Mouse (Mus musculus) right cerebral cortex, adult 18-20 months (tissue): ENCODE data around the gene Abca7.
"Not testable (repeated sequence)": the region's sequence is repeated elsewhere in the genome, so short reads cannot be mapped to it uniquely, and the experiment has no call there.

Source experiments
- DNase-seq: peaks from one replicate; pipeline ENCODE4 v3.0.0; 2022; ENCODE audit warnings: mixed read lengths

Gene Abca7

DNA sequence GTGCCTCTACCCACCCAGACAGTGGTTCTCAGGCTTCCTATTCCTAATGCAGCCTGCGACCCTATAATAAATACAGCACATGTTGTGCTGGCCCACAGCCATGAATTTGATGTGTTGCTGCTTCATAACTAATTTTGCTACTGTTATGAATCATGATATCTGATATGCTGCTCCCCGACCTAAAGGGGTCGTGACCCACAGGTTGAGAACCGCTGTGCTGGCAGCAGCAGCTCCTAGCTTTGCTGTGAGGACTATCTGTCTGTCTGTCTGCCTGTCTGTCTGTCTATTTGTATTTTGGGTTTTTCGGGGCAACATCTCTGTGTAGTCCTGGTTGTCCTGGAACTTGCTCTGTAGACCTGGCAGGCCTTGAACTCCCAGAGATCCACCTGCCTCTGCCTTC is 27.5 kb downstream of the Abca7 start:
- DNase-seq: no peak

DNA sequence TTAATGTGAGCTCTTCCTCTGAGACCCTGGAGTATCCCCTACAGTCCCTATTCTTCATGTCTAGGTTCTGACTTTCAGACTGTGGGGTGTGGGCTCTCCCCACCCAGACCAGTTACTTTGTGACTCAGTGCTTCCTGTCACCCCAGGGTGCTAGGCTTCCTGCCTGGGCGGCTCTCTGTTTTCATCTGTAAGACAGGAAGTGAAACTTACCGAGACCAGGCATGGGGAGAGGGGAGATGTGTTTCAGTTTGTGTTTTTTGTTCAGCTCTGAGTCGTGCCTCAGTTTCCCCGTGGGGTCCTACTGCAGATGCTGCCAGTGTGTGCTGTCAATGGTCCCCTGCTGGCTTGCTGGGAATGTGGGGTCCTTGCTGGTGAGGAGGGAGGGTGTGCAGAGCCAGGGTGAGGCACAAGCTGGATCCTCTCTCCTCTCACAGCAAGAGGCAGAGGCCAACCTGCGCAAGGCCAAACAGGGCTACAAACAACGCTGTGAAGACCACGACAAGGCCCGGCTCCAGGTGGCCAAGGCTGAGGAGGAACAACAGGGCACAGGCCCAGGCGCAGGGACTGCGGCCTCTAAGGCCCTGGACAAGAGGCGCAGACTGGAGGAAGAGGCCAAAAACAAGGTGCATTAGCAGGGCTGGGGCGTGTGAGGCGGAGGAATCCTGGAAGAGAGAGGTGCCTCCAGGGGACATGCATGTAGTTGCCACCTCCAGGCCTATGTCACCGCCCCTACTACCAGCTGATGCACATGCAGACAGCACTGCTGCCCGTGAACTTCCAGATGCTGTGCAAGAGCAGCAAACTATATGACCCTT is 28.1 kb downstream of the Abca7 start:
- DNase-seq: no peak

GRCm38 (mm10) chr10:80025044-80025347 is 28.7 kb downstream of the Abca7 start:
- DNase-seq: no peak

DNA sequence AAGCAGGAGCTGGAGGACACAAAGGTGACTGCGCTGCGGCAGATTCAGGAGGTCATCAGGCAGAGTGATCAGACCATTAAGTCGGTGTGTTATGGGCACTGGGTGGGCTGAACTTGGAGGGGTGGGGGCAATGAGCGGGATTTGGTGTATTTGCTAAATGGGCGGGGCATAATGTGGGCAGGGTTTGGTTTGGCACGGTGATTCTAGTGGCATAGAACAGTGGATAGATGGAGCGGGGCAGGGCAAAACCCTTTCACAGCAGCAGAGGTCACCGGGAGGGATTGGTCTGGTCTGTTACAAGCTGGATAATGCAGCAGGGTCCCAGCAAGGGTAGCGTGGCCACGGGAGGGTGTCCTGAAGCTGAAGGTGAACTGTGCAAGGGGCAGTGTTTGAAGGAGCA is 29.2 kb downstream of the Abca7 start:
- DNase-seq: no peak

- DNase-seq: no peak
These were observed 29.6 kb downstream of the Abca7 start for GRCm38 (mm10) chr10:80025889-80026288.

DNA sequence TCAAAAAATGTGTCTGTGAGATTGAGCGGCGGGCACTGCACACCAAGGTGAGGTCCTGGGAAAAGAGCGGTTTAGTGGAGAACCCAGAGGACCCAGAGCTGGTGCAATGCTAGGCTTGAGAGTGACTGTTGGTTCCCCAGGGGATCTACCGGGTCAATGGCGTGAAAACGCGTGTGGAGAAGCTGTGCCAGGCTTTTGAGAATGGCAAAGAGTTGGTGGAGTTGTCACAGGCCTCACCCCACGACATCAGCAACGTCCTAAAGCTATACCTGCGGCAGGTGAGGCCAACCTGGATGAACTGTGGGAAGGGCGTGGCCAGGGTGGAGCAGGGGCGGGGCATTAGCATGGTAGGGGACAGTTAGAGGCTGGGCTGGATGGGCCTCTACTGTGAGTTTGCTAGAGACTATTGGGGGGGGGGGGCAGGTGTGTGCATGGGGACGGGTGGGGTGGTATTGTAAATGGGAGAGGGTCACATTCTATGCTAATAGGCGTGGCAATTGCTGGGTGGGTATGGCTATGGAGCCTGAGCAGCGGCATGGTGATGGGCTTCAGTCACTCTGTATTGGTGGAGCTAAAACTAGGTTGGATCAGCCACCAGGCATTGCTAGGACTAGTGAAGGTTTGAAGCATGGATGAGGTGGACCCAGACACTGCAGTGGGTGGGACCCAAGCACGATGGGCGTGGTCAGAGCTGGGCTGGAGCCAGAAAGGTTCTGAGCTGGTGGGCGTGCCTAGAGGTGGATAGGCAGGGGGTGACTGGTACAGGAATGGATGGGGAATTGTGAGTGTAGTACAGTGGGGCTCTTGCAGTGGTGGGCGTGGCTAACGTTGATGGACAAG is 31.6 kb downstream of the Abca7 start:
- no peak for DNase-seq

DNA sequence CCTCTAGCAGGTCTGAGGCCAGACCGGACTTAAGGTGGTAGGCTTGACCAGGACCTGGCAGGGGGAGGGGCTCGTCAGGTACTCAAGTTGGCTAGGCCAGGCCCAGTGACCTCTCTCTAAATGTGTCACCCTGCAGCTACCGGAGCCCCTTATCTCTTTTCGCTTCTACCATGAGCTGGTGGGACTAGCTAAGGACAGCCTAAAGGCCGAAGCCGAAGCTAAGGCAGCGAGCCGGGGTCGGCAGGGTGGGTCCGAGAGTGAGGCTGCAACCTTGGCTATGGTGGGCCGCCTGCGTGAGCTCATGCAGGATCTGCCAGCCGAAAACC is 32.2 kb downstream of the Abca7 start:
- DNase-seq: no peak

- no peak for DNase-seq
These were observed 33.9 kb downstream of the Abca7 start for GRCm38 (mm10) chr10:80030191-80030590.

DNA sequence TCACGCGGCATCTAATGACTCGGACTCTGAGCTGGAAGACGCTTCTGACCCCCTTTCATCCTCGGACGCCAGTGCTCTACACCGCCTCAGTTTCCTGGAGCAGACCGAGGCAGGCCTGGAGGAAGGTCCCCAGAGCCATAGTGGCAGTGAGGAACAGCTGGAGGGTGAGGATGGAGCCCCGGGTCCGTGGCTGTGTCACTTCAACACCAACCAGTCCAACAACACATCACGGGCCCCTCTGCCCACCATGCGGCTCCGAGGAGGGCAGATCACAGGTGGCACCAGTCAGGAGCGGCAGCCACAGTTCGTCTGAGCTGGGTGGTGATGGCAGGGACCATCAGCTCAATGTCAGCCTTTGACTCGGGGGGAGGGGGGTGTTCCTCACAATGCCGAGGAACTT is 34.4 kb downstream of the Abca7 start:
- no peak for DNase-seq

DNA sequence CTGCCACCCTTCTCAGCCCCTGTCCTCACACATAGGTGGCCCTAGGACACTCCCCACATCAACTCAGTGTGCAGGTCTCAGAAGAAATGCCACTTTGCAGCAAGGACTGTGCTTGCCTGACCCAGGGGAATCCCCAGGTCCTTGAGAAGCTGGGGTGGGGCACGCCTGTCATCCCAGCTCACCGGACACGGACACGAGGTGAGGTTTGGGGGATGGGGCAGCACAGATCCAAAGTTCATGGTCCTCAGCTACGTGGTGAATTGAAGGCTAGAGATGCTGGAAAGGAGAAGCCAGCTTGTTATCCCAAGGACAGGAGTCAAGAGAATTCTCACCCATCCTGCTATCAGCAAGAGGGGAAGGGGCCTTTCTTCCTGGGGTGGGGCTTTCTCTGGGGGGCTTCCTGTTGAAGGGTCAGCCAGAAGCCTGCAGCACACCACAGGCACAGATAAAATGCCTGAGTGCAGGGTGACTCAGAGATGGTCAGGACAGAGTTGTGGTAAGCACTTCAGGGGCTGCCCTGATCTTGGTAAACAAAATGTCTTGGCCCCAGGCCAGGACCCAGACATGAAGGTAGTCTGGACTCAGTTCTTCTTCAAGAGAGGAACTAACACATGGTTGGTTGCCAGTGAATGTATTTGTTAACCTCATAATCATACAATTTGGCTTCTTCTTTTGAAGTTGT is 36.6 kb downstream of the Abca7 start:
- no peak for DNase-seq

DNA sequence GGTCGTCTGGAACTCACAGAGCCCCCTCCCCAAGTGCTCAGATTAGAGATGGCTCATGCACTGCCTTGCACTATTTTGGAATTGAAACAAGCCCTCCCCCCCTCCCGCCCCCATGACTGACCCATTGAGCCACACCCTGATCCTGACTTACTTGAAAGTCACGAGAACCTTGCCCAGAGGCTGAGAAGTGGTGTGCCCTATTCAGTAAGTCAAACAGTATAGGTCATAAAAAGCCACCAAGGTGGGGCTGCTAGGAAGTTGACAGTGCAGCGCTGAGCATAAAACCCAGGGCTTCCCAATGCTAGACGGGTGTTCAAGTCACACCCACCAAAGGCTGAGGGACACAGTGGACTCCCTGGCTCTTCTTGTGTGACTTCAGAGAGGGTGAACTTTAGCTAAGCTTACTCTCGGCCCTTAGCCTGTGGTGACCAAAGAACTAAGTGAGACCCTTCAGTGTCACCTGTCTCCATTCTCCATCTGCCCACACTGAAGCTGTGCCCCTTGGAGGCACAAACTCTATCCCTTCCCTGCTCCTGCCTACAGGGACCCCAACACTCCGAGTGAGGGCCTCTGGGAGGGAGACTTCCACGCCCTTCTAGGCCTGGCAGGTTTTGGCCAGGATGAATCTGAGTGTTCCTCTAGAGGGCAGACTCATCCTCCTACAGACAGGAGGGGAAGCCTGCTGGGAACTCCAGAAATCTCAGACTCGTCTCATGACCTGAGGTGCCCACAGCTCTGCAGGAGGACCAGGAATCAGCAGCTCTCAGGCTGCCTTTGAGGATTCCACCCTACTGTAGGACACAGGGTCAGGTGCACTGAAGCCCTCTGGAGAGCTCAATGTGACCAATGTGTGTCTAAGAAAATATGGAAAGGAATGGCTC is 37.5 kb downstream of the Abca7 start:
- DNase-seq: no peak

GRCm38 (mm10) chr10:80035148-80035547 is 38.9 kb downstream of the Abca7 start:
- DNase-seq: no peak

GRCm38 (mm10) chr10:80035686-80036085 is 39.4 kb downstream of the Abca7 start:
- DNase-seq: no peak

- DNase-seq: no peak
These were observed 40.5 kb downstream of the Abca7 start for GRCm38 (mm10) chr10:80036832-80037231.

DNA sequence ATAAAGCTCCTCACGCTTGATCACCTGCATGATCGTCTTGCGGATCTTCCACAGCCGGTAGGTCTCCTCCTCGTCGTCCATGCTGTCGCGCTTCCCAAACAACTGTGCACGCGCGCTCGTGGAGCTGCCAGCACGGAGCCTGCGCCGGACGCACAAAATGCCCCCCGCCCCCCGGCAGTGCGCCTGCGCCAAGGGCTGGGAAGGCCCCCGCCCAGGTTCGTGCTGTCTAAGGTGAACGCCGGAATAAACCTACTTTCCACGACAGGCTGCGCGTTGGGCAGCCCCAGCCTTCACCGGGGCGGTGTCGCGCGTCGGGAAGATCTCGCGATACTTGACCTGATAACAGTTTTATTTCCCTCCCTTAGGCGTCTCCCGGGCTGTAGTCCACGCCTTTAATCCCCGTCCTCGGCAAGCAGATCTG is 43.3 kb downstream of the Abca7 start, which contains the start of gene Polr2e:
TSS of gene Polr2e (minus strand) at position 237 of the 421 bp plus-strand sequence.
- peak; percentile 98 for DNase-seq

DNA sequence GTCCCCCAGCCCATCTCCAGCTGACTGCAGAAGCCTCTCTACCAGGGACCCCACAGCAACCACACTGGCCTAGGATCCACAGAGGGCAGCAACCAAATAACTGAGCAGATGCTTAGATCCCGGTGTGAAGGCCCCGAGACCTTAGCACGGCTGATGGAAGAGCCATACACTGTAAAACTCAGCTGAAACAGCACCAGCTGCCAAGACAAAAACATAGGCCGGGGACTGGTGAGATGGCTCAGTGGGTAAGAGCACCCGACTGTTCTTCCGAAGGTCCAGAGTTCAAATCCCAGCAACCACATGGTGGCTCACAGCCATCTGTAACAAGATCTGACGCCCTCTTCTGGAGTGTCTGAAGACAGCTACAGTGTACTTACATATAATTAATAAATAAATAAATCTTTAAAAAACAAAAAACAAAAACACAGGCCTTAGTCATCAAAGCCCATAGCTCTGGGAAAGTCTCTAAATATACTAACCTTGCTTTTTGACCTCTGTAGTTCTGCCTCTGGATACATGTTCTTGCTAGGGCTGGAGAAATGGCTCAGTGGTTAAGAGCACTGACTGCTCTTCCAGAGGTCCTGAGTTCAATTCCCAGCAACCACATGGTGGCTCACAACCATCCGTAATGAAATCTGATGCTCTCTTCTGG is 45.2 kb downstream of the Abca7 start:
- not testable (repeated sequence) for DNase-seq

- DNase-seq: no peak
These were observed 47.8 kb downstream of the Abca7 start for GRCm38 (mm10) chr10:80044087-80044486.

GRCm38 (mm10) chr10:80045364-80045763 is 49.1 kb downstream of the Abca7 start:
- not testable (repeated sequence) for DNase-seq

- DNase-seq: no peak
These were observed 49.5 kb downstream of the Abca7 start for GRCm38 (mm10) chr10:80045766-80046165.

DNA sequence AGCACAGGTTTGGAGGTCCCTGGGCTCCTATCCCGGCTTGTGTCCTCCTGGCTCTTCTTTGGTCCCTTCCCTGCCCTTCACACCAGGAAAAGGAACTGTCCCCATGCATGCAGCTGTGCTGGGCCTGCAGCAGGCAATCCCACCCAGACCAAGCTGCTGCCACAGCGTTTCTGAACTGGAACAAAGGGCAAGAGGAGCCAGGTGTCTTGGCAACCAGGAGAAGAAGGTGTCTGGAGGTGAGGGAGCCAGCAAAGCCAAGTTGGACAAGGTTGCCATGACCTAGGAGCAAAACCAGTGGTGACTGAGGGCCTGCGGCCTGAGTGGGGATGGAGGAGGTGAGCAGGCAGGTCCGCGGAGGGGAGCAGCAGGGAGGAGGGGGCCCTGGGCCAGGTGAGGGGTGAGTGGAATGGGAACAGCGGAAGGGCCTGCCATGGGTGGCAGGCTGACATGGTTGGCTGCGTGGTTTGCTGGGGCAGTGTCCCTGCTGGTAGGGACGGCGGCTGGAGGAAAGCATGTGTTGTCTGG is 50.8 kb downstream of the Abca7 start, which contains the start of gene Gpx4:
TSS of gene Gpx4 (plus strand) at position 126 of the 525 bp plus-strand sequence.
- DNase-seq: no peak

GRCm38 (mm10) chr10:80048396-80048795 is 52.1 kb downstream of the Abca7 start:
- DNase-seq: peak; percentile 46

DNA sequence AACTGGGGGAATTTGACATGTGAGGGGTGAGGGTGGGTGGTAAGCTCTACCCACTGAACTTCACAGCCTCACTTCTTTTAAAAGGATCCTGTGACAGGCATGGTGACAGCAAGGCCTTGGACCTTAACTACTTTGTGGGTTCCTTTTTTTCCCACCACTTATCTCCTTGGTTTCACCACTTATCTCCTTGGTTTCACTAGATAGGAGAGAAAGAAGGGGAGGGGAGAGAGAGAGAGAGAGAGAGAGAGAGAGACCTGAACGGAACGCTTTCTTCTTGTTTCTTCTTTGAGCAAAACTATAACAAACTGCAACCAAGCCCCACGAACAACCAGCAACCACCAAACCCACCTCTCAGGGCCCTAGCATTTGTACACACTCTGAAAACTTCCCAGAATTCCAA is 52.5 kb downstream of the Abca7 start:
- DNase-seq: no peak
